29 mouse cellular contexts compared by ENCODE assay signal in the genomic region with DNA sequence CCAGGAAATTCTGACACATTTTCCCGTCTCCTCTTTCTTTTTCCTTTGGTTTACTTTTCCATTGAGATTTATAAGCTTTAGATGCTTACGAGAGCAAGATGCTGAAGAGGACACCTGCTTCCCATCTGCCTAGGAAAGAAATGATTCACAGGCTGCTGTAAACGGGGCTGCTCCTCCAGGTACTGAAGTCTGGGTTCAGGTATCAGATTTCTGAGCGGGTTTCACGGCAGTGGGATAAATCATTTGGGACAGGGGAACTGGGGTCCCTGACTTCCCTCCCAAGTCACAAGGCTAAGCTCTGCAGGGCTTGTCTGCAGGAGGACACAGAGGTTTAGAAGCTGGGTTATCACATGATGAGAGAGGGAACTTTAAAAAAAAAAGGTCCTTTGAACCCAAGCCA. TPM values are rescaled to one million over a fixed set of nuclear protein-coding genes. Genes with fewer than 3 reads are reported as not detected.
A peak's percentile ranks its signal among the peaks of the same experiment; 100 is the strongest.
DNase-seq lines count a peak whose midpoint lies in the region; ATAC-seq and TF ChIP-seq lines count a peak whose summit lies in the region.
"Had no signal": no experiment of that assay in that cellular context is flagged by ENCODE, and none has a peak within 500 bp of the region (broad histone marks: within the 10 kb centered on the region; RNA-seq: fewer than 3 reads in every experiment).

No protein-coding gene starts in this region.

- no peak overlapping the region for H3K4me2 ChIP-seq in limb, embryonic 14.5 days (replicated peaks; ENCODE audit: low read depth, low read length, severe bottlenecking)
- H3K4me2 ChIP-seq: embryonic facial prominence, embryonic 13.5 days; embryonic facial prominence, embryonic 15.5 days; forebrain, embryonic 12.5 days had no signal

- H3K9me3 ChIP-seq in limb, embryonic 14.5 days (ENCODE audit: control insufficient read depth, low read length), result no peaks in the 10 kb centered on the region
- no peaks in the 10 kb centered on the region for H3K9me3 ChIP-seq in limb, embryonic 10.5 days (replicated peaks)
- H3K9me3 ChIP-seq: embryonic facial prominence, embryonic 13.5 days; embryonic facial prominence, embryonic 15.5 days; forebrain, embryonic 12.5 days; G1E had no signal

- peak; percentile 16 for DNase-seq in embryo, embryonic 10.5 days (ENCODE audit: low spot score)
- DNase-seq in embryo, embryonic 10 days (ENCODE audit: low spot score), result no peak
- peak; percentile 10 for DNase-seq in limb, embryonic 14.5 days (ENCODE audit: low spot score)
- DNase-seq in limb, embryonic 10.5 days (ENCODE audit: low spot score), result no peak
- DNase-seq in brain, adult 2 months (ENCODE audit: low read depth, low spot score), result peak; percentile 20
- no peak for DNase-seq in layer of hippocampus, adult 18-20 months (ENCODE audit: low spot score in 2 of 2)
- DNase-seq: adrenal gland, adult 8-10 months; adrenal gland, postnatal 14 days; adrenal gland, postnatal 36 days; B cell, adult 2 months; cerebellum, adult 11 months; cerebellum, adult 18-20 months; cerebellum, adult 8-10 months; cerebellum, adult 9-11 months; cerebellum, postnatal 14 days; cerebellum, postnatal 36 days; embryo, embryonic 11 days had no signal

- TF ChIP-seq POLR2A in limb, embryonic 14.5 days (IDR thresholded peaks at IDR 0.05; ENCODE audit: borderline replicate concordance, extremely low read depth, insufficient read depth, insufficient read length), result no peak

- peaks cover 28% of the 10 kb centered on the region for H3K4me1 ChIP-seq in limb, embryonic 14.5 days (ENCODE audit: control insufficient read depth, insufficient read depth, low read length)
- peaks cover 17% of the 10 kb centered on the region; the same call in 1 of the 2 replicates for H3K4me1 ChIP-seq in limb, embryonic 10.5 days

- H3K27me3 ChIP-seq in limb, embryonic 14.5 days (ENCODE audit: control insufficient read depth, insufficient read depth, low read length), result no peaks in the 10 kb centered on the region
- no peaks in the 10 kb centered on the region for H3K27me3 ChIP-seq in limb, embryonic 10.5 days (ENCODE audit: low read depth, poor library complexity, severe bottlenecking)
- H3K27me3 ChIP-seq: CH12.LX; embryonic facial prominence, embryonic 13.5 days; embryonic facial prominence, embryonic 15.5 days; Patski had no signal

- WGBS in limb, embryonic 14.5 days, result 12% methylated on average over 5 of the region's 5 CpGs
- 17% methylated on average over 5 of the region's 5 CpGs for WGBS in limb, embryonic 10.5 days

- no peak overlapping the region for H3K4me3 ChIP-seq in limb, embryonic 14.5 days (replicated peaks; ENCODE audit: low read length)
- H3K4me3 ChIP-seq in limb, embryonic 10.5 days, result no peak overlapping the region
- H3K4me3 ChIP-seq: embryonic facial prominence, embryonic 13.5 days; embryonic facial prominence, embryonic 15.5 days; erythroblast, embryonic 14.5 days; forebrain, embryonic 10.5 days; forebrain, embryonic 12.5 days had no signal

- H3K27ac ChIP-seq in limb, embryonic 14.5 days (replicated peaks; ENCODE audit: low read depth, low read length), result no peak overlapping the region
- H3K27ac ChIP-seq in limb, embryonic 10.5 days, result no peak overlapping the region
- H3K27ac ChIP-seq: embryonic facial prominence, embryonic 13.5 days; embryonic facial prominence, embryonic 15.5 days; forebrain, embryonic 12.5 days had no signal

- no peak for ATAC-seq in limb, embryonic 14.5 days (ENCODE audit: low FRiP score, low read depth)
- ATAC-seq: activated CD4-positive, CD25-positive, alpha-beta regulatory T cell, adult 4 months; CD4-positive, CD25-positive, alpha-beta regulatory T cell, adult 4 months; forebrain, embryonic 14.5 days; forebrain, embryonic 16.5 days had no signal

- no peak overlapping the region for H3K9ac ChIP-seq in limb, embryonic 14.5 days (ENCODE audit: low read depth, low read length, severe bottlenecking)
- H3K9ac ChIP-seq: embryonic facial prominence, embryonic 13.5 days; embryonic facial prominence, embryonic 15.5 days; forebrain, embryonic 12.5 days had no signal

- no peaks in the 10 kb centered on the region for H3K36me3 ChIP-seq in limb, embryonic 14.5 days (ENCODE audit: control insufficient read depth, insufficient read depth, low read length)
- no peaks in the 10 kb centered on the region for H3K36me3 ChIP-seq in limb, embryonic 10.5 days
- H3K36me3 ChIP-seq: embryonic facial prominence, embryonic 13.5 days; embryonic facial prominence, embryonic 15.5 days; forebrain, embryonic 10.5 days; forebrain, embryonic 12.5 days; G1E had no signal

RNA-seq across cellular contexts. Expression of gene Slc44a3, which starts 40.2 kb away (rescaled TPM):
- 0.82 and 0.91 TPM in 2 replicates for polyA plus RNA-seq in limb, embryonic 14.5 days (2012; rRNA removed)
- 1.7 and 2.3 TPM in 2 replicates for polyA plus RNA-seq in limb, embryonic 14.5 days (2014; fragmentation: Nextera tagmentation; extraction: Ambion mirVana)
- 0.23 and 0.53 TPM in 2 replicates for polyA plus RNA-seq in limb, embryonic 10.5 days (2016; fragmentation: Nextera tagmentation; extraction: Ambion mirVana)
- total RNA-seq in layer of hippocampus, adult 18-20 months (2021), result under 1 TPM in 1 of 2 experiments, not detected in 1; 0.13 TPM
- total RNA-seq: CH12.LX had no signal
- polyA plus RNA-seq: activated CD4-positive, CD25-positive, alpha-beta regulatory T cell, adult 4 months; CD4-positive, CD25-positive, alpha-beta regulatory T cell, adult 4 months; erythroblast, embryonic 14.5 days; G1E had no signal

Comparison
In these comparisons a context has a peak if more than half of its experiments do, and no peak if none do; other contexts are left out.
1. DNase-seq: peak in embryo, embryonic 10.5 days (single experiment), limb, embryonic 14.5 days (single experiment) and brain, adult 2 months (single experiment); none in embryo, embryonic 10 days (single experiment), limb, embryonic 10.5 days (single experiment) and layer of hippocampus, adult 18-20 months (0 of 2).